Mouse (Mus musculus) activated CD4-positive, CD25-positive, alpha-beta regulatory T cell, adult 4 months (primary cell): ENCODE results near the gene Elp4. TPM values are rescaled to one million over a fixed set of nuclear protein-coding genes. Genes with fewer than 3 reads are reported as not detected.

Experiments
- ATAC-seq: one replicate; pipeline ENCODE4 v1.8.0; 2017
- polyA plus RNA-seq, 2 experiments: library from polyadenylated mRNA; unstranded; fragments of 100-300 nt; shearing (Covaris generic); gene quantifications; one replicate each; pipeline ENCODE4 v1.2.1; 2017

Elp4 gene
- 10 to 100 TPM; 10.4 to 12.7 TPM for polyA plus RNA-seq

DNA sequence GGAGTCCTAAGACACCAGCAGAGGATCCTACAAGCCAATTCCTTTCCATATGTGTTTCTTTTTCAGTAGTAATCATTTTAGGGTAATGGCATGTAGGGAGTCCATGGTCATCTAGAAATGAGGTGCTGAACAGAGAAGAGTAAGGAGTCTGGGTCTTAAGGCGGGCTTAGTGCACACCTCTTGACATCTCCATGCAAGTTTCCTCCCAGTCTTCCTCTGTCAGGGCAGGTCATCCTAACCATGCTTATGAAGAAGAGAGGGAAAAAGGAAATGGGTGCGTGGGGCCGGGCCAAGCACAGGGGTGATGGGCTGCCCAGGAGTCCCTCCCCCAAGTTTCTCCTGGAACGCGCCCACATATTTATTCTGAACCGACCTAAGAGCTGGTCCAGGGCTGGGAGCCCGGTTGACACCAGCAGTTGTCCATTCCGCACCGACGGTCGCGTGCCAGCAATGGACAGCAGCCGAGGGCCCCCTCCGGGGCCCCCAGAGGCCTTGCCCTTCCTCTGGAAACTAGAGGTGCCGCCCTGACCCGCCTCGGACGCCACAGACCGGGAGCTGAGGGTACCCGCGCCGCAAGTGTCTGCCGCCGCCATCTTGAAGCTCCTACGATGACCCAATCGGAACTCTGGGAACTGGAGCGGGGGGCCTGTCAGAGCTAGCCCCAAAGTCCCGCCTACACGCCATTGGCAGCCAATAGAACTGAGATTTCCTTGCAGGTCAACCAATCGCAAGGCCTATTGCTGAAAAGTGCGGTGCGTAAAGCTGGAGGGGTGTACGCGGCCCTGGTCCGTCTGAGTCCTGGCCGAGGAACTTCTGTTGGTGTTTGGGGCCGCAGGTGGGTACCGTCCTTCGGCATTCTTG is at the start of gene Elp4, which contains the start of gene Immp1l:
Elp4 (minus strand) TSS at position 669 of the 861 bp plus-strand sequence.
Immp1l (plus strand) TSS at position 743 of the 861 bp plus-strand sequence.
- ATAC-seq = peak; percentile 98

DNA sequence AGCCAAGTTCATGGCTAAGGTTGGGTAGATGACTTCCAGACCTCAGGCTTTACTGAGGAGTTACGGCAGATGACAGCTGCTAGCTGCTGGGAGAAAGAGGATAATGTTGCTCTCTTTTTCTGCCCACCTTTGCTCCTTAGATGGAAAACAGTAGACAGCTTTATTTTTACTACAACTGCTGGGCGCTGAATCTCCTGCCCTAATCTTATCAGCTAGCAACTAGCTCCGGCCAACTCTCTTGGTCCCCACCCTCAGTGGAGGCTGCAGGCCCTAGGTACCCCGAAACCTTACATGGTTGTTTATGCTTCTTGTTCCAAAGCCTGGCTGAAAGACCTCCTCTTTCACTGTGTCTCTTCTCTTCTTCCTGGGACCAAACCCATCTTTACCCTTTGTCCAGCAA is 49.5 kb upstream of the Elp4 start:
- ATAC-seq = no peak

DNA sequence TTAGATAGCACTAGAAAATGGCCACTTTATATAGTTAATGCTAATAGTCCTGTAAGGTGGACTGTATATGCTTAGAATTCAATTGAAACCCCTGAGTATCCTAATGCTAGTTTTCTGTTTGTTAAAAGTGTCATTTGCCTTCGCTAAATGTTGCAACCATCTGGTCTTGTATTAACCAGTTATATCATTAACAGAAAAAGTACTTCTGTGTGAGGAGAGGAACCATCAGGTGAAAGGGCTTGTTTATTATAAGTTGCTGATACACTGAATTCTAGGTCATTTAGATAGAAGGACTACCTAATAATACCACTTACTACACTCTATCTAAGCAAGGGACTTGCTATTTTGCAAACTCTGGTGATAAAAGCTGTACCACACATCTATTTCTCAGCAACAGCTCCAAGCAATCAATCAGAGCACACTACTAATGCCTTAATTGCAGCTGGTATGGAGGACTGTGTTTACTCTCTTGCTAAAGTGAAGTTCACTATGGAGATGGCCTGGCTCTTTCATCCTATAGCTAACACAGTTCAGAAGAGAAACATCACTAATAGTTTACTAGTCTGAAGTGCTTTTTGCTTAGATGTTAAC is 47.1 kb upstream of the Elp4 start:
- no peak for ATAC-seq

DNA sequence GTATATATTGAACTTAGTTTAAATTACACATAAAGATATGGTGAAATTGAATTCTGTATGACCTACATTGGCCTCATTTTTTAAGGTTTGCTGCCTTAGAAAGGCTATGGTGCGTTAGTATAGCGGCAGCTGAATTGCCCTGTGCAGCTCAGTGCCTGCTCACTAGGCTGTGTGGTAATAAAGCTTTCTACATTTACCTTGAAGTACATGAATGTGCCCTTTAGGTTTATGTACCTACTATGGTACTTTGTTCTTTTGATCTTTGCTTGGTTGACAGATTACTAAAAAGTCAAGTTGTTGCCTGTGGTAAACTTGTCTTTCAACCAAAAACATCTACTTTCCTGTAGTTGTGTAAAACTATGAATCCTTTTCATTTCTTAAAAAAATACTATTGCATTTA is 45.8 kb upstream of the Elp4 start:
- no peak for ATAC-seq

DNA sequence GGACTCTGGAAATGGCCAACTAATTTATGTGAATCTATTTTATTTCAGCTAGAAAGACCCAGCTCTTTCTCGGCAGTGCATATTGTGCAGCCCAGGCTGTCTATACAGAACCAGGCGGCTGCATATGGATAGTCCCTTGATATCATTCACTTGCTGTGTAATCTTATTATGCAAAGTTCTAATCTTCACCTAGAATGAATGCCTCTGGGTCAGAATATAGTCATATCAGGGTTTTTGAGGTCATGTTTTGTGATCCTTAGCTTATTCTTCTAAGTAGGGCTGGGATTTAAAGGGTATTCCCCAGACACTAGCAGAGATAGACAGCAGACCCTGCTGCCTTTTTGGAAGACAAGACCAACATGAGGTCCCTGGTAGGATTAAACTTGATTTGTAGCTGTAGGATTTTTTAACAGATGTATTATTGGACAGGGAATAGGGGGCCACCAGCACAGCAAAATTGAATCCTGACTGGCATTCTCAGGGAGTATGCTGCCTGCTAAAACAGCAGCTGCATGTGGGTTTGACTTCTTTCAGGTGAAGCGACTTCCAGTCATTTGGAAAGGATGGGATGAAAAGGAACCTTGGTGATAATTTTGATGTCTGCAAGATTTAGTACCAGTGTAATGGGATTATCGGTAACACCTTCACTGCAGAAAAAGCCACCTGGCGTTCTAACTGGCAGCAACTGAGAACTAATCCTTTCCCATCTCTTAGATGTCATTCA is 13.4 kb upstream of the Elp4 start:
- no peak for ATAC-seq

GRCm38 (mm10) chr2:105916671-105917070 is 12.3 kb upstream of the Elp4 start:
- ATAC-seq = no peak

GRCm38 (mm10) chr2:105913655-105914366 is 9.4 kb upstream of the Elp4 start:
- ATAC-seq = no peak

DNA sequence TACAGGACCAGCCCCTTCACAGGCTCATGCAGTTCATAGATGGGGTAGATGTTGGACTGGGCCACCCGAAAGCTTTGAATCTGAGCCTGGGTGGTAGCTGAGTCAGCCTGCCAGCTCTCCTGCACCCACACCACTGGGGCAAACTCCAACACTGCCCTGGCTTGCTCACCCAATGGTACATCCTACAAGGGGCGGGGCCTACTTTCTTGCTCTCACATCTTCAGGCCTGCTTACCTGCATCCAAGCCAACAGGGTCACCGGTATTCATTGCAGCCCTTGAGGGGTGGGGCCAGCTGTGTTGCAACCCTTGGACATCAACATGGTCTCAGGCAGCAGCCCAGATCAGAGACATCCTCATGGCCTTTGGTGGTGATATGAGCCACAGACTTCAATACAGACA is 6.2 kb upstream of the Elp4 start:
- no peak for ATAC-seq

GRCm38 (mm10) chr2:105908351-105908750 is 4.0 kb upstream of the Elp4 start:
- ATAC-seq = no peak

DNA sequence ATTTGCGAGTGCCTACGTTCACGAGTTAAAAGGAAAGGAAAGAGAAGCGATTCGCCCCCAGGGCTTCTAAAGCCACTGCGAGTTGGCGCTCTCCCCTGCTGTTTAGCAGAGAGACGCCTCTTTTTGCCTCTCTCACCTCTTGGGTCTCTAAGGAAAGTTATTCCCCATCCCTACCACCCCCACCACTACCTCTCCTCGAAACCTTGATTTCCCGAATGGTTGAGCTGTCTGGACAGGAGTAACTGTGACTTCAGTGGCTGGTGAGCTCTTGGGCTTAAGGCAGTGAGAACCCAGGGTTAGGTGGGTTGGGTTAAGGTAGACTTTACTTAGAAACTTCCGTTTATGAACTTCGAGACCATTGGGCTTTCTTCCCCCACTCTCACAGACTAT is 388 bp upstream of the Elp4 start:
- peak; percentile 49 for ATAC-seq

- no peak for ATAC-seq
Observed at GRCm38 (mm10) chr2:105890816-105891215, 13.5 kb downstream of the Elp4 start.

- no peak for ATAC-seq
Observed at GRCm38 (mm10) chr2:105873403-105873802, 31.0 kb downstream of the Elp4 start.

- no peak for ATAC-seq
Observed at GRCm38 (mm10) chr2:105854740-105855139, 49.6 kb downstream of the Elp4 start.

DNA sequence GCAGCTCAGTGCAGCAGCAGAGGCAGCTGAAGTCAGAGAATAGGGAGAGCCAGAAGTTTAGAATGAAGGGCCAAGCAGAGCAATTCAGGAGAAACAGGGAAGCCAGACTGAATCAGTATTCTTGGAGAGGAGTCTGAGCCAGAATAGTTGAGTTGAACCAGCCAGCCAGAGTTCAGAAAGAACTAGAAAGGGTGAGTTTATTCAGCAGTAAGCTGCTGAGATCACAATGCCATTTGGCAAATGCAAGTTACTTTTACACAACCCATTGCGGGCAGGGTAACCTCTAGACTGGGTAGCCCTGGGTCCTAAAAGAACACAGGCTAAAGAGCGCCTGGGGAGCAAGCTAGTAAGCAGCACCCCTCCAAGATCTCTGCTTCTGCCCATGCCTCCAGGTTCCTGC is 51.4 kb downstream of the Elp4 start:
- ATAC-seq = no peak

- no peak for ATAC-seq
Observed at GRCm38 (mm10) chr2:105851714-105852293, 52.6 kb downstream of the Elp4 start.

- ATAC-seq = no peak
Observed at GRCm38 (mm10) chr2:105843151-105843550, 61.2 kb downstream of the Elp4 start.

DNA sequence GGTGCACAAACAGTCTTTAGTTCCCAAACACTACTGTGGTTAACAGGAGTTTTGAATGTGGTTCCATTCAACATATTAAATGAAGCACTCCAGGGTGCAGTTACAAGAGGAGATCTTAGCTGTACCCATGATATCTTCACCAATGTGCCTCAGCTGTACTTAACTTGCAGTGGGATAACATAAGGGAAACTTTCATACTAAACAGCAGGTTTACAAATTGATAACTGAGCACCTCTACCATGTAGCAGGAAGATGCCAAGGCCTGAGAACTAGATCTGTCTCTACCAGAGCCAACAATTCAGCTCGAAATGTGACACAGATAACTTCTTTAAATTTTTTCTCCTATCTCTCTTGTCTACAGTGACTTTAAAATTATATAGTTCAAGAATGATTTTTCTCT is 86.4 kb downstream of the Elp4 start:
- ATAC-seq = no peak

- no peak for ATAC-seq
Observed at GRCm38 (mm10) chr2:105815170-105815569, 89.2 kb downstream of the Elp4 start.

GRCm38 (mm10) chr2:105813041-105813440 is 91.3 kb downstream of the Elp4 start:
- ATAC-seq = no peak

DNA sequence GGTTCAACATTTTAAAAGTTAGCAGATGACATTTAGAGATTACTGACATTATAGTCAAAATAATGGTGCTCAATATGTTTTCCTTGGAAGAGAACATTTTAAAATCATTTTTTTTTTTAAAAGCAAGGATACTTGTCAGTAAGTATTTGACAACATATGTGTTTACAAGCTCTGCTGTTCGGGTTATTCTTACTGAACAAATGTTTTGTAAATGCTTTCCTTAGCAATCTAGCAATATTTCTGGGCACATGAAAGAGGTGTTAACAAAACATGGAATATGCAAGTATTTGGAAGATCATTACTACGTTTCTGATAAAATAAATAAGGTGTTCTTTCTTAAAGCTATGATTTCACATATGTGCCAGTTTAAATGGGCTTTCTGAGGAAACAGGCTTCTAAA is 94.1 kb downstream of the Elp4 start:
- no peak for ATAC-seq

DNA sequence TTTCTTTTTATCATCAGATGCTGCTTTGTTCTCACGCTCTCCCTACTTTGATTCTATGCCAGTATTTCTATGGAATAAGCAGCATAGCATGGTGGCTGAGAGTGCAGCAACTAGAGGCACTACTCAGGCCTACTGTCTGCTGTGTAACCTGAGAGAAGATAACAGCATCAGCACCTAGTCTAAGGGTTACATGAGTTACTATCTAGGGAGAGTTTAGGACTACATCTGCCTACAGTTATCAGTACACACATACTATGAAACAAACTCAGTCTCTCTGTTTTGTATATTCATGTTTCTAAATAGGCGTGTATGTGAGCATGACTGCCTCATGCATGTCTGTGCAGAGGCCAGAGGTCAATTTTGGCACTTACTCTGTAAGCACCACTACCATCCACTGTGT is 97.8 kb downstream of the Elp4 start:
- ATAC-seq = no peak

DNA sequence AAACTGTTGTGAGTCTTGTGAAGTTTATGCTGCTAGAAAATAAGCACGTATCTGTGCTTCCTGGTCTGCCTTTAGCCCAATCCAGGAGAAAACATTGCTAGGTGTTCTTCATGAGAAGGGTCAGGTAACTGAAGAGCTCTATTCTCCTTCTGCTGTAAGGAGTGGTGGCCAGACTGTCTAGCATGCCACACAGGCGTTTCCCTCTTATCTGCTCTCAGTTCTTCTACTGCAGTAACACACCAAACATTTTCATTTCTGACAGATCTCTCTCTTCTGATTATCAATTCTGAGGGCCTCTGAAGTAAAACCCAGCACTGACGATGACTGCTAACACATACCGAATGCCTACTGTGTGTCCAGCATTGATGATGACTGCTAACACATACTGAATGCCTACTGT is 98.3 kb downstream of the Elp4 start:
- ATAC-seq = no peak
